Mouse (Mus musculus) testis, adult 2 months (tissue): ENCODE results near the gene Zcchc7. TPM values are rescaled to one million over a fixed set of nuclear protein-coding genes. Genes with fewer than 3 reads are reported as not detected.
"Not testable (repeated sequence)": the region's sequence is repeated elsewhere in the genome, so short reads cannot be mapped to it uniquely, and the experiment has no call there.

Source experiments
- H3K27ac ChIP-seq: fragments of 200-500 bp; 2 replicates; pipeline ENCODE4 v1.5.1; 2012; ENCODE audit warnings: low read depth, low read length; ENCODE audit not compliant: control insufficient read depth, insufficient read depth
- H3K27me3 ChIP-seq: fragments of 200-500 bp; 2 replicates; pipeline ENCODE4 v1.6.1; 2012; ENCODE audit warnings: mild to moderate bottlenecking, low read length, moderate library complexity; ENCODE audit not compliant: control insufficient read depth, insufficient read depth
- H3K36me3 ChIP-seq: fragments of 200-500 bp; 2 replicates; pipeline ENCODE4 v1.6.1; 2012; ENCODE audit warnings: mild to moderate bottlenecking, low read length; ENCODE audit not compliant: control insufficient read depth, insufficient read depth
- H3K4me1 ChIP-seq: fragments of 200-500 bp; 2 replicates; pipeline ENCODE4 v1.6.1; 2012; ENCODE audit warnings: low read length; ENCODE audit not compliant: control insufficient read depth, insufficient read depth
- H3K4me3 ChIP-seq: fragments of 200-500 bp; 2 replicates; pipeline ENCODE4 v1.5.1; 2012; ENCODE audit warnings: low read depth, mild to moderate bottlenecking, low read length, moderate library complexity, mixed read lengths; ENCODE audit not compliant: control insufficient read depth
- CTCF ChIP-seq: fragments of 200-500 bp; IDR thresholded peaks from 2 replicates; pipeline ENCODE4 v1.5.1; 2012; ENCODE audit warnings: low read depth, mild to moderate bottlenecking, inconsistent platforms, low read length, moderate library complexity; ENCODE audit not compliant: control insufficient read depth, insufficient read depth, insufficient replicate concordance
- POLR2A ChIP-seq: fragments of 200-500 bp; IDR thresholded peaks from 2 replicates; pipeline ENCODE4 v1.6.1; 2012; ENCODE audit warnings: low read depth, mild to moderate bottlenecking, inconsistent platforms, low read length, moderate library complexity; ENCODE audit not compliant: control insufficient read depth
- polyA plus RNA-seq: library from polyadenylated mRNA; depleted of rRNA; stranded (reverse); fragments of >200 nt; gene quantifications from 2 replicates; pipeline ENCODE4 v1.2.3, GENCODE M21; 2012

Gene Zcchc7
- polyA plus RNA-seq, 1 experiment = 25.3 TPM

- Histone ChIP-seq H3K27ac (no peak overlapping the region), H3K4me1 (peaks cover 16% of the 10 kb centered on the region), H3K4me3 (no peak overlapping the region), H3K27me3 (peaks cover 11% of the 10 kb centered on the region), H3K36me3 (no peaks in the 10 kb centered on the region)
- TF ChIP-seq CTCF (no peak), POLR2A (no peak)
Observed at GRCm38 (mm10) chr4:44716391-44716790, 39.3 kb upstream of the Zcchc7 start.

- H3K4me1 ChIP-seq = peaks cover 8% of the 10 kb centered on the region
- no peak overlapping the region for H3K4me3 ChIP-seq
- TF ChIP-seq POLR2A (no peak), CTCF (no peak)
- no peaks in the 10 kb centered on the region for H3K36me3 ChIP-seq
- no peak overlapping the region for H3K27ac ChIP-seq
- H3K27me3 ChIP-seq = peaks cover 8% of the 10 kb centered on the region
Observed at GRCm38 (mm10) chr4:44717676-44718075, 38.0 kb upstream of the Zcchc7 start.

GRCm38 (mm10) chr4:44720046-44720445 is 35.6 kb upstream of the Zcchc7 start:
- no peak overlapping the region for H3K27ac ChIP-seq
- no peak overlapping the region for H3K4me3 ChIP-seq
- no peaks in the 10 kb centered on the region for H3K27me3 ChIP-seq
- H3K4me1 ChIP-seq = no peaks in the 10 kb centered on the region
- TF ChIP-seq CTCF (no peak), POLR2A (no peak)
- no peaks in the 10 kb centered on the region for H3K36me3 ChIP-seq

- Histone ChIP-seq H3K27ac (no peak overlapping the region), H3K27me3 (no peaks in the 10 kb centered on the region), H3K4me3 (no peak overlapping the region), H3K4me1 (no peaks in the 10 kb centered on the region), H3K36me3 (no peaks in the 10 kb centered on the region)
- no peak for TF ChIP-seq CTCF
- TF ChIP-seq POLR2A = no peak
Observed at GRCm38 (mm10) chr4:44721237-44721636, 34.4 kb upstream of the Zcchc7 start.

- no peaks in the 10 kb centered on the region for H3K36me3 ChIP-seq
- no peak overlapping the region for H3K27ac ChIP-seq
- H3K4me1 ChIP-seq = no peaks in the 10 kb centered on the region
- H3K27me3 ChIP-seq = no peaks in the 10 kb centered on the region
- no peak overlapping the region for H3K4me3 ChIP-seq
- TF ChIP-seq POLR2A (no peak), CTCF (no peak)
Observed at GRCm38 (mm10) chr4:44740471-44740870, 15.2 kb upstream of the Zcchc7 start.

- H3K27ac ChIP-seq = peak overlapping the region; percentile 83
- TF ChIP-seq POLR2A (peak; percentile 84), CTCF (no peak)
Observed at GRCm38 (mm10) chr4:44756134-44756951, 666 bp downstream of the Zcchc7 start.

GRCm38 (mm10) chr4:44757131-44757530 is 1.5 kb downstream of the Zcchc7 start:
- H3K4me1 ChIP-seq, H3K36me3 ChIP-seq, H3K27me3 ChIP-seq: not testable (repeated sequence)
- Histone ChIP-seq H3K27ac (peak overlapping the region; percentile 80), H3K4me3 (peak overlapping the region; percentile 91)

More at GRCm38 (mm10) chr4:44756134-44756951, 666 bp downstream of the Zcchc7 start:
- H3K27me3 ChIP-seq = no peaks in the 10 kb centered on the region
- peak overlapping the region; percentile 91 for H3K4me3 ChIP-seq
- H3K4me1 ChIP-seq = no peaks in the 10 kb centered on the region
- H3K36me3 ChIP-seq = no peaks in the 10 kb centered on the region

GRCm38 (mm10) chr4:44774890-44775289 is 19.2 kb downstream of the Zcchc7 start:
- no peaks in the 10 kb centered on the region; the same call in 1 of the 2 replicates for H3K36me3 ChIP-seq
- no peak overlapping the region for H3K4me3 ChIP-seq
- no peaks in the 10 kb centered on the region for H3K27me3 ChIP-seq
- H3K4me1 ChIP-seq = no peaks in the 10 kb centered on the region
- no peak overlapping the region for H3K27ac ChIP-seq
- TF ChIP-seq CTCF (no peak), POLR2A (no peak)
